Mouse (Mus musculus): ENCODE data around the gene Slc6a18.
"Not testable (repeated sequence)": the region's sequence is repeated elsewhere in the genome, so short reads cannot be mapped to it uniquely, and the experiment has no call there.

Slc6a18 gene

GRCm38 (mm10) chr13:73677853-73678252, at the start of gene Slc6a18:
Gene Slc6a18 (minus strand): TSS chr13:73678023.
- DNase-seq (ENCODE audit: low spot score): no peak

DNA sequence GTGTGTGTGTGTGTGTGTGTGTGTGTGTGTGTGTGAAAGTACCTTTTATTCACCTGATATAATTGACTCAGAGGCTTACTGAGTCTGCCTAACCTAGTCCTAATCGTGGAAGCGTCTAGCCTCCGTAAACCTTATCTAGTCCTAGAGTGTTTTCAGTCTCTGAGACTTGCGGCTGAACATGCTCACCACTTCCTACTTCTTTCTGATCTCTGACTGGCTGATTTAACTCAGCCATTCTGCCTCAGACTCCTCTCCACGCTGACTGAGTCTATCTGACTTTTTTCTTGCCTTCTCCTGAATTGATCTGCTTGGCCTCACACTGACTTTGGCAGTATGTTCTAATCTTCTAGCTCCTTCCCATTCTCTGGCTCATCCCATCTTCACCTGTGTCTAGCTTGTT, 47.5 kb upstream of the Slc6a18 start:
- no peak for DNase-seq (ENCODE audit: low spot score)

- DNase-seq (ENCODE audit: low spot score): peak; percentile 37
Measured at GRCm38 (mm10) chr13:73723081-73723668, 45.4 kb upstream of the Slc6a18 start.

DNA sequence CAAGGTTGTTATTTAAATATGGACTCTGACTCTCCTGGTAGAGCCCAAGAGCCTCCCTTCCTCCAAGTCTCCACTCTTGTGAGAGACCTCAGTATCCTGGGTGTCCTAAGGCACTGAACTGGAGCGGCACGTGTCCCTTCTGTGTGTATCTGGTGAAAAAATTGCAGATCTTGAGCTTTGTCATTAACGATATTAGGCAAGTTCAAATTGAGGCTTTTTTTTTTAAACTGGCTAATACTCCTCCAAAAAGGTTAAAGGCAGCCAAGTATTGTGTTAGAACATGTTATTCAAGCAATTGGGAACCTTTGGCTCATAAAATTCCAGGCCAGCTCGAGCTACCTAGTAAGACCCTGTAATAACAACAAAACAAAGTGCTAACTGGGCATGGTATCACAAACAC, 42.4 kb upstream of the Slc6a18 start:
- no peak for DNase-seq (ENCODE audit: low spot score)

DNA sequence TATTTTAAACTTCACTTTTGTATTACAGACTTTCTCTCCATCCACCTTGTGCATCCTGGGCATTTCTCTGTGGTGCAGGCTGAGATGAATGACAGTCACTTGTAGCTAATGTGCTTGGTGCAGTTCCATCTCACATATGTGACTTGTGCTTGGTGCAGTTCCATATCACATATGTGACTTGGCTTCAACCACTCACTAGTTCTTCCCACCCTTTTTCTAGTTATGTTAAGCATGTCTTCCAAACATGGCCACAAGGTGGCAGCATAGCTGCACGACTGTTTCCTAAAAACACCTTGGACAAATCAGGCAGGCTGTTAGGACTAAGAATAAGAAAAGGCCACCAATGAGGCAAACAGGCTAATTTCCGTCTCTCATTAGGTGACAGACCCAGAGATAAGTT, 40.4 kb upstream of the Slc6a18 start:
- DNase-seq (ENCODE audit: low spot score): peak; percentile 71

DNA sequence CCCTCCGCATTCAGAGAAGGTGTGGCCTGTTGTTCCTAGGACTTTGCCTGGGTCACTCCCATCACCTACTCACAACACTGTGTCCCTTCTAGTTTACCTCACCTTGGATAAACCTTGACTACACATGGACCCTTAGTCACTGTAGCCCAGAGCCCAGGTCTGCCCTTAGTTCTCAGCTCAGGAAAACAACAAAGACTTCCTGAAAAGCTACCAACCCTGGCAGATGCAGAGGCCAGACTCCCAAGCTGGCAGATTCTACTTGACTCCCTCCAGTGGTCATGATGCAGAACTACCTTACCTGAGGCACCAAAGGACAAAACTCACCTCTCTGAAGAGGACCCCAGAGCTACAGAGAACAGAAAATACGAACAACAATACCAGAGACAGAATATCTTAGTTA, 36.2 kb upstream of the Slc6a18 start:
- no peak for DNase-seq (ENCODE audit: low spot score)

DNA sequence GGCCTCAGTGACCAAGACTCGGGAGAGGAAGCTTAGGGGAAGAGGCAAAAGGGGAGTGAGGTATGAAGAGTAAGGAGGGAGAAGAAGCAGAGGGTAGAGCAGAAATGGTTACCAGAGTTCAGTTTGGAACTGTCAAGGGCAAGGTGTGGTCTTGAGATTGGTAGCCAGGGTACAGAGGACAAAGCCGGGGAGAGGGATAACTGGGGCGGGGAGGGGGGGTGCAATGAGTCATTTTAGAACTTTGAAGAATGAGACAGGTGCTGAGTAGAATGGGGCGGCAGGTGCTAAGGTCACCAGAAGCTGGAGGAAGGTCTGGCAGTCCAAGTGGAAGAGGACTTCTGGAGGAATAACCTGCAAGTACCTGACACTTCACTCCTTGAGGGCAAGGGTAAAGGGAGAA, 35.4 kb upstream of the Slc6a18 start:
- no peak for DNase-seq (ENCODE audit: low spot score)

GRCm38 (mm10) chr13:73712228-73712627, 34.4 kb upstream of the Slc6a18 start:
- DNase-seq (ENCODE audit: low spot score): no peak

GRCm38 (mm10) chr13:73711803-73712202, 34.0 kb upstream of the Slc6a18 start:
- no peak for DNase-seq (ENCODE audit: low spot score)

DNA sequence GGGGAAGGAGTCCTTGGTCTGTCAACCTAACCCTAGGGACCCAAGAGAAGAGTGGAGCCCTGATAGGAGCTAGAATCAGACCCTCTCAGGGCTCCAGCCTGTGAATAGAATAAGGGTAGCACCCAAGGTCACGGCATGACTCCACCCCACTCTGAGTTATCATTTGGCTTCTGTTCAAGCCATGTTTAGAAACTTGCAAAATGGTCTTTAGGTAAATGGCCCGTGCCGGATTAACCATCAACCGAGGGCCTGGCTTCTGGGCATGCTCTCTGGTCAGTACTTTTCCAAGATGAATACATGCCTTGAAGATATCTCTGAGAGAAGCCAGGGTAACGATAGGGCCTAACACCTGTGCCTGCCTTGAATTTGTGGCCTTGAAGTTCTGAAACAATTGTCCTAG, 33.4 kb upstream of the Slc6a18 start:
- no peak for DNase-seq (ENCODE audit: low spot score)

- DNase-seq (ENCODE audit: low spot score): no peak
Measured at GRCm38 (mm10) chr13:73709491-73709890, 31.7 kb upstream of the Slc6a18 start.

DNA sequence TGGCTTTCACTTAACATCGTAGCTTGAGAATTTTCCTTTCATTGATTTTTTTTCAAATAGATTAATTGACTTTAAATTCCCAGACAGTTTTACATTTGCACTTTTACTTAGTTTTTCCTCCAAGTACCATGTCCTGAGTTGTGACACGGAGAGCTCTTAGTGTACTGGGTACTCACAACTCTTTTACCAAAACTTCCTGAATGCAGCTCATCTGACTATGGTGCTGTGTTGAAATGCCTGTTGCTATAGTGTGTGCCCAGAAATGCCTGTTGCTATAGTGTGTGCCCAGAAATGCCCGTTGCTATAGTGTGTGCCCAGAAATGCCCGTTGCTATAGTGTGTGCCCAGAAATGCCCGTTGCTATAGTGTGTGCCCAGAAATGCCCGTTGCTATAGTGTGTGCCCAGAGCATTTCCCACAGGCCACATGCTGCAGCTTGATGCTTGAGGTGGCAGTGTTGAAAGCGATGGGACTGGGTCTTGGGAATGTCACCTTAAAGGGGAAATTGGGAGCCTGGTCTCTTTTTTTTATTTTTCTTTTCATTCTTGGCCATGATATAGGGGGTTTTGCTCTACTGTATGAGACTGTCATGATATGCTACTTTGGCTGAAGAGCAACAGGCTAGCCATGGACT, 27.0 kb upstream of the Slc6a18 start, which contains the start of gene Slc6a19:
Gene Slc6a19, minus strand, starts transcription at position 172 of the 632 bp plus-strand sequence.
- DNase-seq (ENCODE audit: low spot score): no peak

DNA sequence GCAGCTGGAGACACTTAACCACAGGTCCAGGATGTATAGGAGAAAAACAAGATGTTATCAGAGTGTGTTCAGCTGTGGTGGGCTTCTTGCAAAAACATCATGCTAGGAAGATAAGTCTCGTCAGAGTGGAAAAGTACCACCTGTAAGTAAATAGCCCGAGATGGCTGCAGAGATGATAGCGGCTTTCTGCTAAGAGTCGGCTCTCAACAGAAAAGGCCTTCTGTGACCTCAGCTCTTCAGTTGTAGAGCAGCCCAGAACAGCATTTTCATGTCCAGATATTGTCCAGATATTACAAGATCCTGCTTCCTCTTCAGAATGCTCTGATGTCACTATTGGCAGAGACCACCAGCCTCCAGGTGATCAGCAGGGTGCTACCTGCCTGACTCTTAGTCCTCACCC, 25.7 kb upstream of the Slc6a18 start:
- DNase-seq (ENCODE audit: low spot score): not testable (repeated sequence)

- DNase-seq (ENCODE audit: low spot score): no peak
Measured at GRCm38 (mm10) chr13:73702776-73703175, 25.0 kb upstream of the Slc6a18 start.

GRCm38 (mm10) chr13:73701161-73701883, 23.5 kb upstream of the Slc6a18 start:
- no peak for DNase-seq (ENCODE audit: low spot score)

- DNase-seq (ENCODE audit: low spot score): no peak
Measured at GRCm38 (mm10) chr13:73700554-73700953, 22.7 kb upstream of the Slc6a18 start.

DNA sequence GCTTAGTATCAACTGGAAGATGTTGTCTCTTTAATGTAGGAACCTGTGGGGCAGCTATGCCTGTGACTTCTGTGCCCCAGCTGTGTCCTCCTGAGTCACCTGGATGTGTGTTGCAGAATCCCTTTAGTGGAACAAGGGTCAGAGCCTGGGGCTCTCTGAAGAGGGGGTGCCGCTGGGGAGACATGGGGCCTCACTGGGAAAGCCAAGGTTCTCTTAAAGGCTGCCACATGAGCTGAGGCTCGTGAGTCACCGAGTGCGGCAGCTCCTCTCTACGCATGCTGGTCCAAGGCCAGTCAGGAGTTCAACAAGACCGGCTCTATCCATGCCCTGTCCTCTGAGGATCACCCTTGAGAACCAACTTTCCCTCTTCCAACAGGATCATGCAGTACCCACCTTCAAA, 21.9 kb upstream of the Slc6a18 start:
- DNase-seq (ENCODE audit: low spot score): no peak

GRCm38 (mm10) chr13:73696529-73696928, 18.7 kb upstream of the Slc6a18 start:
- DNase-seq (ENCODE audit: low spot score): no peak

- no peak for DNase-seq (ENCODE audit: low spot score)
Measured at GRCm38 (mm10) chr13:73694972-73695371, 17.1 kb upstream of the Slc6a18 start.

GRCm38 (mm10) chr13:73693333-73693732, 15.5 kb upstream of the Slc6a18 start:
- DNase-seq (ENCODE audit: low spot score): no peak

GRCm38 (mm10) chr13:73692249-73692868, 14.5 kb upstream of the Slc6a18 start:
- peak; percentile 73 for DNase-seq (ENCODE audit: low spot score)

- DNase-seq (ENCODE audit: low spot score): no peak
Measured at GRCm38 (mm10) chr13:73688934-73689333, 11.1 kb upstream of the Slc6a18 start.

DNA sequence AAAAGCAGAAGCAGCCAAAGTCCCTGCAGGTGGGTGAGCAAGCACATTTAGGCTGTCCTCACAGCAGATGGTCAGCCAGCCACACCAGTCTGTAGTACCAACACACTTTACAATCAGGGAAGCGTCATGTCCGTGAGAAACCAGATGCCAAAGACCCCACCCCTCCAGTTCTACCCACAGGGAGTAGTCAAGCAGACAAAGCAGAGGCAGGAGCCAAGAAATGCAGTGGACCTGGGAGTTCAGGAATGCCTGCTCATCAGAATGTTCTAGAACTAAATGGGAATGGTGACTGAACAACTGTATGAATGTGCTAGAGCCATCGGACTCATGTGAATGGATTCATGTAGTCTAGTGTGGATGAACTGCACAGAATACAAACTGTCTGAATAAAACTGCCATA, 9.8 kb upstream of the Slc6a18 start:
- DNase-seq (ENCODE audit: low spot score): no peak

All from ovary, postnatal 36 days (tissue).